Comparison of ENCODE assay signal across 20 mouse cellular contexts in genomic region chr16:24641003-24641797, GRCm38 (mm10).
DNase-seq lines count a peak whose midpoint lies in the region; ATAC-seq and TF ChIP-seq lines count a peak whose summit lies in the region.
"Had no signal": no experiment of that assay in that cellular context is flagged by ENCODE, and none has a peak within 500 bp of the region (broad histone marks: within the 10 kb centered on the region; RNA-seq: fewer than 3 reads in every experiment).

No protein-coding gene starts in this region.

- H3K27ac ChIP-seq in liver, postnatal 0 days (ENCODE audit: low read depth): peak overlapping the region; percentile 8; the same call in 1 of the 2 replicates
- H3K27ac ChIP-seq in hindbrain, embryonic 11.5 days (ENCODE audit: low read depth, low read length): no peak overlapping the region
- H3K27ac ChIP-seq: heart, embryonic 10.5 days; hindbrain, embryonic 15.5 days; limb, embryonic 12.5 days; neural tube, embryonic 12.5 days had no signal

- H3K4me3 ChIP-seq in liver, postnatal 0 days (ENCODE audit: low read depth, low read length): no peak overlapping the region
- no peak overlapping the region for H3K4me3 ChIP-seq in hindbrain, embryonic 11.5 days (ENCODE audit: low read depth, low read length)
- H3K4me3 ChIP-seq: heart, embryonic 10.5 days; hindbrain, embryonic 15.5 days; limb, embryonic 12.5 days; neural tube, embryonic 12.5 days had no signal

- H3K36me3 ChIP-seq in liver, postnatal 0 days (replicated peaks; ENCODE audit: insufficient read depth, low read length): no peaks in the 10 kb centered on the region
- H3K36me3 ChIP-seq in hindbrain, embryonic 11.5 days (ENCODE audit: control insufficient read depth, insufficient read depth, low read length): no peaks in the 10 kb centered on the region
- H3K36me3 ChIP-seq: heart, embryonic 10.5 days; hindbrain, embryonic 15.5 days; limb, embryonic 12.5 days; neural tube, embryonic 12.5 days had no signal

- H3K4me2 ChIP-seq in liver, postnatal 0 days (ENCODE audit: low read depth, low read length): no peak overlapping the region
- H3K4me2 ChIP-seq in hindbrain, embryonic 11.5 days (replicated peaks; ENCODE audit: low read depth, low read length): no peak overlapping the region
- H3K4me2 ChIP-seq: hindbrain, embryonic 15.5 days; limb, embryonic 12.5 days; neural tube, embryonic 12.5 days had no signal

- H3K27me3 ChIP-seq in liver, postnatal 0 days (ENCODE audit: insufficient read depth, low read length): no peaks in the 10 kb centered on the region
- no peaks in the 10 kb centered on the region for H3K27me3 ChIP-seq in hindbrain, embryonic 11.5 days (ENCODE audit: control insufficient read depth, insufficient read depth, low read length)
- H3K27me3 ChIP-seq: hindbrain, embryonic 15.5 days; limb, embryonic 12.5 days; neural tube, embryonic 12.5 days; Patski had no signal

- peak; percentile 54 for ATAC-seq in liver, postnatal 0 days
- ATAC-seq in hindbrain, embryonic 11.5 days (ENCODE audit: low FRiP score): no peak
- ATAC-seq: Patski had no signal

- no peak for TF ChIP-seq CTCF in liver, postnatal 0 days (IDR thresholded peaks at IDR 0.05; ENCODE audit: low read depth)

- H3K9me3 ChIP-seq in liver, postnatal 0 days (ENCODE audit: low read length): no peaks in the 10 kb centered on the region
- no peaks in the 10 kb centered on the region for H3K9me3 ChIP-seq in hindbrain, embryonic 11.5 days (ENCODE audit: control insufficient read depth, low read length)
- H3K9me3 ChIP-seq: heart, embryonic 10.5 days; hindbrain, embryonic 15.5 days; limb, embryonic 12.5 days; neural tube, embryonic 12.5 days had no signal

- no peak for TF ChIP-seq EP300 in liver, postnatal 0 days (IDR thresholded peaks at IDR 0.05; ENCODE audit: low read depth)

- no peak for DNase-seq in liver, postnatal 0 days
- no peak for DNase-seq in liver
- peak; percentile 54 for DNase-seq in CD4-positive, CD25-positive, alpha-beta regulatory T cell, adult 2 months (ENCODE audit: low read depth, low spot score)
- peak; percentile 31 for DNase-seq in naive thymus-derived CD4-positive, alpha-beta T cell, adult 2 months (ENCODE audit: low read depth)
- peak; percentile 58 for DNase-seq in thymus, postnatal 25 days
- no peak for DNase-seq in adrenal gland, adult 18-20 months (ENCODE audit: low spot score in 2 of 2)
- DNase-seq in hindbrain, embryonic 11.5 days (ENCODE audit: low spot score): no peak
- DNase-seq: cerebellum, postnatal 10 days; gastrocnemius, postnatal 10 days; heart, postnatal 14 days; kidney, adult 11 months; kidney, postnatal 14 days; lung, postnatal 36 days; midbrain, embryonic 14.5 days; right cerebral cortex, postnatal 25 days had no signal

- 66% methylated on average over 9 of the region's 9 CpGs for WGBS in liver, postnatal 0 days (ENCODE audit: insufficient replicate concordance)
- 90% methylated on average over 9 of the region's 9 CpGs for WGBS in hindbrain, embryonic 11.5 days

- H3K9ac ChIP-seq in liver, postnatal 0 days (replicated peaks): no peak overlapping the region
- no peak overlapping the region for H3K9ac ChIP-seq in hindbrain, embryonic 11.5 days (ENCODE audit: low read depth, low read length)
- H3K9ac ChIP-seq: hindbrain, embryonic 15.5 days; limb, embryonic 12.5 days; neural tube, embryonic 12.5 days had no signal

- H3K4me1 ChIP-seq in liver, postnatal 0 days (ENCODE audit: insufficient read depth): peaks cover 19% of the 10 kb centered on the region
- H3K4me1 ChIP-seq in hindbrain, embryonic 11.5 days (replicated peaks; ENCODE audit: control insufficient read depth, insufficient read depth, low read length): no peaks in the 10 kb centered on the region
- H3K4me1 ChIP-seq: hindbrain, embryonic 15.5 days; neural tube, embryonic 12.5 days had no signal

Comparison
In these comparisons a context has a peak if more than half of its experiments do, and no peak if none do; other contexts are left out.
1. DNase-seq: peak in CD4-positive, CD25-positive, alpha-beta regulatory T cell, adult 2 months (single experiment), naive thymus-derived CD4-positive, alpha-beta T cell, adult 2 months (single experiment) and thymus, postnatal 25 days (single experiment); none in liver, postnatal 0 days (single experiment), liver (single experiment), adrenal gland, adult 18-20 months (0 of 2) and hindbrain, embryonic 11.5 days (single experiment).